Mouse (Mus musculus) urinary bladder, adult 18-20 months (tissue): Measurements from ENCODE around the gene Hint2.

Source experiments
- DNase-seq, 2 experiments: peaks; one replicate each; pipeline ENCODE4 v3.0.0; 2022; ENCODE audit warnings: low spot score in 2 of 2, mixed read lengths in 2 of 2

Gene Hint2

DNA sequence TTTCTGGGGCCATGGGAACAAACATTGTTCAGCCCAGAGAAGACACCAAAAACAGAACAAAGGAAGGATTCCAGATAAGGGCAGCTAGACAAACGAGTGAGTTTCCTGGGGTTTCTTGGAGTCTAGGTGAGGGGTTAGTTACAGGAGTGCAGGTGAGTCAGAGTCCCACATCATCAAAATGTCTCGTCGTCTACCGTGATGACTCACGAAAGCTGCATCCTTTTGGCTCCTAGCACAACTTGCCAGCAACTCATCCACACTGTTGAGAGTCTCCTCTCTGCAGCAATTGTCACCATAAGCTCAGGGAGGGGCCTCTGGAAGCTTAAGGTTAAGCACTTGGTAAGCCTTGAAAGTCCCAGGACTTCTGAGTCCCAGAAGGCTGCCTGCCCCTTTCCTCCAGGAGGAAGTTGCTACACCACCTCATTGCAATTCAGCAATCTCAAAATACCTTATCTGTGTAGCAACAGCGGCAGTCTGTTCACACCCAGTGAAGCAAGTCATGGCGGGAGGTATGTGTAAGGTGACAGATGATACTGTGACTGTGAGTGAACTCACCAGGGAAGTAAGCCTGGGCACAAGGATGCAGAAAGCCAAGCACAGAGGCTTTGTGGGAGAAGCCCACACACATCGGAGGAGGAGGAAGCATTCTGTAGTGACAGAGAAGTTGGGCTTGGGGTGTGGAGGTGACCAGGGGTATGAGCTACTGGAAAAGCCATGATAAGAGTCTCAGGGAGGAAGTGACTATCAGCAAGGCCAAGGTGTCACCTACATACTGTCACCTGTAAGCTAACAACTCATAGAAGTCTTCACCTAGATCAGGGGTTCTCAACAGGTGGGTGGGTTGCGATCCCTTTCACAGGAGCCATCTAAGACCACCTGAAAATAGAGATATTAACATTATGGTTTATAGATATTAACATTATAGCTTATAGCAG, 51.2 kb downstream of the Hint2 start:
- DNase-seq: no peak
